Mouse (Mus musculus): ENCODE data around the gene Tbc1d22a. TPM values are rescaled to one million over a fixed set of nuclear protein-coding genes. Genes with fewer than 3 reads are reported as not detected.

Tbc1d22a gene
- polyA plus RNA-seq, 1 experiment: 28.1 TPM

DNA sequence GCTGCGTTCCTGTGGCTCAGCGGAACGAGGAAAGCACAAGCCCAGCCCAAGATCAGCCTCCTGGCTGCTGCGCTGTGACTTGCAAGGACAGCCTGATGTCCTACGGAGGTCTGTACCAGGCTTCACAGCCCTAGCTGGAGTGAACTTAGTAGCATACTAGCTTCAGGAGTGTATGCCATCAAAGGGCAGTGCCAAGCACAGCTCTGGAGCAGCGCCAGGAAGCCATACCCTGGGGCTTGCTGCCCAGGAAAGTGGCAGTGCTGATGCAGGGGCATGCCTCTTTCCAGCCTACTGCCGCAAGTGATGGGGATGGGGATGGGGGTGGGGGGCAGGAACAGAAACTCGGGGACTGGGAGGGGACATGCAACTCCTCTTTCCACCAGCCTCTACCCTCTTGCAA, 248.4 kb downstream of the Tbc1d22a start:
- TF ChIP-seq CTCF (IDR thresholded peaks at IDR 0.05; ENCODE audit: extremely low read depth, insufficient read depth, insufficient read length, insufficient replicate concordance) (no peak), POLR2A (IDR thresholded peaks at IDR 0.05; ENCODE audit: low read depth, low read length) (no peak)
- WGBS: 90% methylated on average over 8 of the region's 8 CpGs
- DNase-seq (ENCODE audit: low read depth in 1 of 2, low spot score in 2 of 2): no peak
- Histone ChIP-seq H3K27me3 (ENCODE audit: control insufficient read depth, insufficient read depth, low read length) (no peaks in the 10 kb centered on the region), H3K4me3 (ENCODE audit: extremely low read depth, insufficient read depth, insufficient read length) (no peak overlapping the region), H3K27ac (ENCODE audit: insufficient read depth, low read length) (no peak overlapping the region), H3K4me1 (ENCODE audit: control insufficient read depth, insufficient read depth, insufficient read length) (no peaks in the 10 kb centered on the region), H3K36me3 (ENCODE audit: control insufficient read depth, insufficient read depth, low read length) (no peaks in the 10 kb centered on the region; the same call in 1 of the 2 replicates)

DNA sequence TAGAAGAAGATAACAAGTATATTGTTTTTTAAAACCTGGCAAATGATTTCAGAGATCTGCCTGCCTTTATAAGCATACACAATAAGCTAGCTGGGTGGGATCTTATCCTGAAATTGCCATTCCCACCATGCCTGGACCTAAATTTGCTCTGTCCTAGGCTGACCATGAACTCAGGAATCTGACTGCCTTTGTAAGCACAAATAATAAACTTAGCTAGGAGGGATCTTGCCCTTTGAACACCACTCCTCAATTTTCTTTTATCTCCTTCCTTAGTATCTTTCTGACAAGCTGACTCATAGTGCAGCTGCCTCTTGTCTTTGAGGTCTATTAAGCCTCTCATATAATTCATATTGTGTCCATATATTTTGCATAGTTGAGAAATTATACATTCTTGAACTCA, 253.8 kb downstream of the Tbc1d22a start:
- H3K27me3 ChIP-seq (ENCODE audit: control insufficient read depth, insufficient read depth, low read length): no peaks in the 10 kb centered on the region
- TF ChIP-seq POLR2A (IDR thresholded peaks at IDR 0.05; ENCODE audit: low read depth, low read length): no peak
- DNase-seq (ENCODE audit: low read depth in 1 of 2, low spot score in 2 of 2): no peak
- no peaks in the 10 kb centered on the region; the same call in 1 of the 2 replicates for H3K36me3 ChIP-seq (ENCODE audit: control insufficient read depth, insufficient read depth, low read length)
- no peak overlapping the region for H3K27ac ChIP-seq (ENCODE audit: insufficient read depth, low read length)
- no peaks in the 10 kb centered on the region for H3K4me1 ChIP-seq (ENCODE audit: control insufficient read depth, insufficient read depth, insufficient read length)
- H3K4me3 ChIP-seq (ENCODE audit: extremely low read depth, insufficient read depth, insufficient read length): no peak overlapping the region

DNA sequence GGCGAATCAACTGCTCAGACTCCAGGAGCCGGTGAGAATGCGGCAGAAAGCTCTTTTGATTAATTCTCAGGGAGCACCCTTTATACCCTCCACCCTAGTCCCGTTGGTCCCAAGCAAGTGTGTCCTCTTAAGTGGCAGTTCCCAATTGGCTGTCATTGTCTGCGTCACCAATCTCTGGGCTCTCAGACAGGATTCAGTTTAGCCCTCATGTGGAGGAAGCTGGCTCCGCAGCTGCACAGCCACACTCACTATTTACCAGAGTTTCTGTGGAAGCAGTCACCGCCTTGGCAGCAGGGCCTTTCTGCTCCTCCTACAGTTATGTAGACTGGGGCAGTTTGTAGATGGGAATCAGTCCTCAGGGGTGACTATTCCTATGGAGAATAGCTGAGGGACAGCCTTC, 256.9 kb downstream of the Tbc1d22a start:
- Histone ChIP-seq H3K4me1 (ENCODE audit: control insufficient read depth, insufficient read depth, insufficient read length) (no peaks in the 10 kb centered on the region), H3K27me3 (ENCODE audit: control insufficient read depth, insufficient read depth, low read length) (no peaks in the 10 kb centered on the region), H3K4me3 (ENCODE audit: extremely low read depth, insufficient read depth, insufficient read length) (no peak overlapping the region), H3K36me3 (ENCODE audit: control insufficient read depth, insufficient read depth, low read length) (no peaks in the 10 kb centered on the region; the same call in 1 of the 2 replicates), H3K27ac (ENCODE audit: insufficient read depth, low read length) (no peak overlapping the region)
- WGBS: 87% methylated on average over 7 of the region's 7 CpGs
- DNase-seq (ENCODE audit: low read depth in 1 of 2, low spot score in 2 of 2): no peak
- TF ChIP-seq POLR2A (IDR thresholded peaks at IDR 0.05; ENCODE audit: low read depth, low read length) (no peak), CTCF (IDR thresholded peaks at IDR 0.05; ENCODE audit: extremely low read depth, insufficient read depth, insufficient read length, insufficient replicate concordance) (no peak)

DNA sequence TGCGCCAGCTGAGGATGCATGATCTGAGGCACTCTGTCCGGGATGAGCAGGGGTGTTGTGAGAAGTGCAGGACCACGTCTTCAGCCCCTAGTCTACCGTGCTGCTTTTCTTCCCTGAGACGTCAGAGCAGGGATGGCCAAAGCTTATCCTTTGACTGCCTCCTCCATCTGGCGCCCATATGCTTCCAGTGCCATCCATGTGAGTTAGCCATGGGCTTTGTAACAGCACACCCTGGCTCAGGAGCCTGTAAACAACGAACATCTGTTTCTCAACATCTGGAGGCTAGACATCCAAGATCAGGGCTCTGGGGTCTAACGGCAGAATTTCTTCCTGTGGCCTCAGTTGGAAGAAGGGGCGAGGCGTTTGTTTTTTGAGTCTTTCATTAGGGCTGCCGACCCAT, 259.2 kb downstream of the Tbc1d22a start:
- Histone ChIP-seq H3K36me3 (ENCODE audit: control insufficient read depth, insufficient read depth, low read length) (no peaks in the 10 kb centered on the region), H3K27me3 (ENCODE audit: control insufficient read depth, insufficient read depth, low read length) (no peaks in the 10 kb centered on the region), H3K27ac (ENCODE audit: insufficient read depth, low read length) (no peak overlapping the region), H3K4me3 (ENCODE audit: extremely low read depth, insufficient read depth, insufficient read length) (no peak overlapping the region), H3K4me1 (ENCODE audit: control insufficient read depth, insufficient read depth, insufficient read length) (no peaks in the 10 kb centered on the region)
- TF ChIP-seq CTCF (IDR thresholded peaks at IDR 0.05; ENCODE audit: extremely low read depth, insufficient read depth, insufficient read length, insufficient replicate concordance) (no peak), POLR2A (IDR thresholded peaks at IDR 0.05; ENCODE audit: low read depth, low read length) (no peak)
- DNase-seq (ENCODE audit: low read depth in 1 of 2, low spot score in 2 of 2): no peak
- WGBS: 87% methylated on average over 11 of the region's 11 CpGs

DNA sequence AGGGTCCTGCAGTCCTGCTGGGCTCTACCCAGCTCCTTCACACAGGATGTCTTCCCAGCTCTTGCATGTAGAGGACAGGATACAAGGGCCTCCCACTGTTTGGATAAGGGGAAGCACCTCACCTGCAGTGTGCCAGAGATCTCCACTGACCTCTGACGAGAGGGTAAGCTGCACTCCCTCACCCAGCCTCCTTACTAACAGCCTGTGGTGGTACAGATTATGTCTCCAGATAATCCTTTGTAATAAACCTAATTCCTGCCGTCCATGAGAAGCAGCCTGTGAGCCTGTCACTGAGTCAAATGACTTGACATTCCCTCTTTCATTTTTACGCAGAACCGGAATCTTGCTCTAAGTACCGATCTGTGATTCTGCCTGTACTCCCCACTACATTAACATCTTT, 260.7 kb downstream of the Tbc1d22a start:
- Histone ChIP-seq H3K27me3 (ENCODE audit: control insufficient read depth, insufficient read depth, low read length) (no peaks in the 10 kb centered on the region), H3K4me3 (ENCODE audit: extremely low read depth, insufficient read depth, insufficient read length) (no peak overlapping the region), H3K4me1 (ENCODE audit: control insufficient read depth, insufficient read depth, insufficient read length) (no peaks in the 10 kb centered on the region; the same call in 1 of the 2 replicates), H3K36me3 (ENCODE audit: control insufficient read depth, insufficient read depth, low read length) (peaks cover 2% of the 10 kb centered on the region; the same call in 1 of the 2 replicates), H3K27ac (ENCODE audit: insufficient read depth, low read length) (no peak overlapping the region)
- TF ChIP-seq CTCF (IDR thresholded peaks at IDR 0.05; ENCODE audit: extremely low read depth, insufficient read depth, insufficient read length, insufficient replicate concordance) (no peak), POLR2A (IDR thresholded peaks at IDR 0.05; ENCODE audit: low read depth, low read length) (no peak)
- no peak for DNase-seq (ENCODE audit: low read depth in 1 of 2, low spot score in 2 of 2)
- 90% methylated on average over 5 of the region's 5 CpGs for WGBS

DNA sequence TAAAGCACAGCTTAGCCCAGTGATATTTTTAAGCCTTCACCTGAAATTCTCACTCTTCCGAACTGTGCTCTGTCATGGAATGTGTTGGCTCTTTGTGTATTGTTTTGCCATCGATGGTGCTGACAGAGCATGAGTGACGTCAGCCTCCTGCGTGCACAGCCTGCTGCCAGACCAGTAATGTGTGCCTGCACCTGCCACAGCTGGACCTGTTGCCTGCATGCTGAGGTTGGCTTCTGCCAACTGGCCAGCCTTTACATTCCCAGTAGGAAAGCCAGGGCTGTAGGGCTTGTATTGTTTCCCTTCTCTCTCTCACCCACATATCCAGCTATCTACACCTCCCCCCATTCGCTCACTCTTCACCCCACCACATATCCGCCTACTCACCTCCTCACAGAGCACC, 262.2 kb downstream of the Tbc1d22a start:
- Histone ChIP-seq H3K36me3 (ENCODE audit: control insufficient read depth, insufficient read depth, low read length) (peaks cover 2% of the 10 kb centered on the region; the same call in 1 of the 2 replicates), H3K27me3 (ENCODE audit: control insufficient read depth, insufficient read depth, low read length) (no peaks in the 10 kb centered on the region), H3K27ac (ENCODE audit: insufficient read depth, low read length) (no peak overlapping the region), H3K4me3 (ENCODE audit: extremely low read depth, insufficient read depth, insufficient read length) (no peak overlapping the region), H3K4me1 (ENCODE audit: control insufficient read depth, insufficient read depth, insufficient read length) (no peaks in the 10 kb centered on the region; the same call in 1 of the 2 replicates)
- DNase-seq (ENCODE audit: low read depth in 1 of 2, low spot score in 2 of 2): no peak
- WGBS: 88% methylated on average over 6 of the region's 6 CpGs
- no peak for TF ChIP-seq POLR2A (IDR thresholded peaks at IDR 0.05; ENCODE audit: low read depth, low read length)
- no peak for TF ChIP-seq CTCF (IDR thresholded peaks at IDR 0.05; ENCODE audit: extremely low read depth, insufficient read depth, insufficient read length, insufficient replicate concordance)

DNA sequence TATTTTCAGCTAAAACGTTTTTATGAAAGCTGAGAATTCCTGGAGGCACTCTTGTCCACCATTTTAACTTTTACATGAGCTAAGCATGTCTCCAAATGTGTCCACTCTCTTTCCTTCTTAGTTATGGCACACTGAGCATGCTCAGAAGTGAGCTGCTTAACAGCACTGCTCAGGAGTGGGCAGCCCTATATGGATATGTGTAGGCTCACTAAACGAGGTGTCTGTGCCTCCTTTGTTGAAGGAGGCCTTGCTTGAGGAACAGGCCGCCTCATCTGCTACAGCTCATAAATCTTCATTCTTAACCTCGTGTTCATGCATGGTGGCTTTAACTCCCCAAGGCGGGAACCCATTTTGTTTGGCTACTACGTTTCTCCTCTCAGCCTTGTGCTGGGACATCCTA, 262.8 kb downstream of the Tbc1d22a start:
- Histone ChIP-seq H3K27ac (ENCODE audit: insufficient read depth, low read length) (no peak overlapping the region), H3K4me1 (ENCODE audit: control insufficient read depth, insufficient read depth, insufficient read length) (no peaks in the 10 kb centered on the region; the same call in 1 of the 2 replicates), H3K27me3 (ENCODE audit: control insufficient read depth, insufficient read depth, low read length) (no peaks in the 10 kb centered on the region), H3K4me3 (ENCODE audit: extremely low read depth, insufficient read depth, insufficient read length) (no peak overlapping the region), H3K36me3 (ENCODE audit: control insufficient read depth, insufficient read depth, low read length) (peaks cover 2% of the 10 kb centered on the region; the same call in 1 of the 2 replicates)
- 72% methylated on average over 6 of the region's 6 CpGs for WGBS
- TF ChIP-seq POLR2A (IDR thresholded peaks at IDR 0.05; ENCODE audit: low read depth, low read length) (no peak), CTCF (IDR thresholded peaks at IDR 0.05; ENCODE audit: extremely low read depth, insufficient read depth, insufficient read length, insufficient replicate concordance) (no peak)
- DNase-seq (ENCODE audit: low read depth in 1 of 2, low spot score in 2 of 2): no peak

Measured in spleen, adult 2 months (tissue).